Mouse (Mus musculus) heart, adult 9 months (tissue): ENCODE measurements around the gene Sertad2.

Experiments used
- DNase-seq, 2 experiments: peaks; one replicate each; pipeline ENCODE4 v3.0.0; 2022; ENCODE audit warnings: low spot score in 2 of 2

Sertad2 gene

DNA sequence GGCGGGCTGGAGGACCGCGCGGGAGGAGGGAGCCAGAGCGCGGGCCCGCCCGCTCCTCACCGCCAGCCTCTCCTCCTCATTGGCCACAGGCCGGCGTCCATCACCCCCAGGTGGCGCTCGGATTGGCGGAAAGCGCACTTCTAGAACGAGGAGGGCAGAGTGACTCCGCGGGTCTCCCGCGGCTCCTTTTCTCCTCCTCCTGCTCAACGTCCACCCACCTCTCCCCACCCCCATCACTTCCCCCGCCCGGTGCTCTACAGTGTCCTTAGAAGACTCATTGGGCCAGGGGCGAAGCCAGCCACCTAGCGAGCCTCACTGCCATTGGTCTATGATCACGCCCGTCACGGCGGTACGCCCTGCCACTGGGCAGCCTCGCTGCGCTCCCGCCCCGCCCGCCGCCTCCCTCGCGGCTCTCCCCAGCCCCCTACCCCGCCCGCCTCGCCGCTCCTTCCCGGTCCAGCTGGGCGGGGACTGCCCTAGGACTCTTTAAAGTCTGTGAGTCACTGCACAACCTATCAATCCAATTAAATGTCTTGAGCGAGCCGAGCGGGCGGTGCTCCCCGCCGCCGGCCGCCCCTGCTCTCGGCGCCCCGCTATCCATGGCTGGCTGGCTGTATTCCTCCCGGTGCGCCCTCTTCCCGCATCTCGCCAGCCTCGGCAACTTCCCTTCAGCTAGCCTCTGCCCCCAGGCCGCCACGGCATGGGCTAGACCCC lies at the start of gene Sertad2:
TSS of gene Sertad2 (plus strand) at position 515 of the 714 bp plus-strand sequence.
- peak; percentile 99 for DNase-seq

- DNase-seq = no peak
Observed at GRCm38 (mm10) chr11:20493922-20494626, 49.0 kb upstream of the Sertad2 start.

- no peak for DNase-seq
Observed at GRCm38 (mm10) chr11:20500516-20500915, 42.5 kb upstream of the Sertad2 start.

DNA sequence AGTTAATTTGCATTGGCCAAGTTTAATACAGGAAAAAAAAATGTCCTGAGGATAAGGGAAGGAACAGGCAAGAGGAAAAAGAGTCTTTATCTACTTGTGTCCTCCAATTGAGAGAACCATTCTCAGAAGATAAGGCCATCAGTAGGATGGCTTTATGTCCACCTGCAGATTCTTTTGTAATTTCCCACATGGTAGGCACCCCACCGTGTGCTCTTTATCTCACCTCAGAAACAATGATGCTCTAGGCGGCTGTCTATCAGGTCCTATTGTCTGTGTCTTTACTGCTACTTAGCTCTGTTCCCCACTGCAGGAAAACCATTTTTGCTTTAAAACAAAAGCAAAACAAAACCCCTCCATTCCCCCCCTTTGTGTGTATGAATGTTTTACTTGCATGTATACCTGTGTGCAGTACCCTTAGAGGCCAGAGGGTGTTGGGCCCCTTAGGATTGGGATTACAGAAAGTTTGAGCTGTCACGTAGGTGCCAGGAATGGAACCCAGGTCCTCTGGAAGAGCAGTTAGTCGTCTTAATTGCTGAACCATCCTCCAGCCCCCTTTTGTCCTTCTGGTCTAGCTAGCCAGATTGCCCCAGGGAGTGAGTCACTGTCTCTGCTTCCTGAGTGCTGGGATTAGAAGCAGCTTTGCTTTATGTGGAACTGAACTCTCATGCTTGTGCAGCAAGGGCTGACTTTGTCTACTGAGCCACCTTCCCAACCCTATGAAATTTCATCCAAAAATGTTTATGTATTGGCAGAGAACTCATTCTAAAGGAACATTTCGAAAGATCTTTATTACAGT lies 41.7 kb upstream of the Sertad2 start:
- DNase-seq = no peak

DNA sequence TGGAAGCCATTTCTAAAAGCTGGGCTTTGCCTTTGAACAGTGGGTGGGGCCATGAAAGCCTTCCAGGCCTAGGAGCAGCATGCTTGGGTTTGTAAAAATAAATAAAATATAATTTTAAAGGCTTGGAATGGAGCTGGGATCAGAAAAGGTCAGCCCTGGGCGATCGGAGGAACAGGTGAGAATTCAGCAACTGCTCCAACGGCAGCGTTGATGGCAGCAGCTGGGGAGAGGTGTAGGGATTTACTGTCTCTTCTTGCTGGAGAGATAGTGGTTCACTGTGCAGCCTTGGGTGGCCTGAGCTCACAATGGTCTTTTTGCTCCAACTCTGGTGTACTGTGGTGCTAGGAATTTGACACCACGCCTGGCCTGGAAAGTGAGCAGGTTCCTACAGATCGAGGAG lies 29.5 kb upstream of the Sertad2 start:
- no peak for DNase-seq

GRCm38 (mm10) chr11:20514757-20515156 lies 28.3 kb upstream of the Sertad2 start:
- no peak for DNase-seq

DNA sequence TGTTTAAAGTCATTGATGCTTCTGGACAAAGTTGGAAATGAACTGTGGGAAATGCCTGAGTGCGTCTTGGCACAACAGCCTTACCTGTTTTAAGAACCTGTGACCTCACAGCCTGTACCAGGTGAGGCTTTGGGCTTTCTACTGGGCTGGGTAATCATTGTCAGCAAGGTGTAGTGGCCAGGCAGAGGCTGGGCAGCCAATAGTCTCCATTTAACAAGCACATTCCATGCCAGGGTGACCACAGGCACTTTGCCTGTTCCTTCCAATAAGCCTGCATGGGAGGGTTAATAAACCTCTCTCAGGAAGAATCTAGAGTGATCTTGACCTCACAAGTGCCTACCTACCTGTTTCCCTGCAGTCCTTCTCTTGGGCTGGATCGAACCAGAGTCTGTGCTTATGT lies 21.7 kb upstream of the Sertad2 start:
- DNase-seq = no peak

DNA sequence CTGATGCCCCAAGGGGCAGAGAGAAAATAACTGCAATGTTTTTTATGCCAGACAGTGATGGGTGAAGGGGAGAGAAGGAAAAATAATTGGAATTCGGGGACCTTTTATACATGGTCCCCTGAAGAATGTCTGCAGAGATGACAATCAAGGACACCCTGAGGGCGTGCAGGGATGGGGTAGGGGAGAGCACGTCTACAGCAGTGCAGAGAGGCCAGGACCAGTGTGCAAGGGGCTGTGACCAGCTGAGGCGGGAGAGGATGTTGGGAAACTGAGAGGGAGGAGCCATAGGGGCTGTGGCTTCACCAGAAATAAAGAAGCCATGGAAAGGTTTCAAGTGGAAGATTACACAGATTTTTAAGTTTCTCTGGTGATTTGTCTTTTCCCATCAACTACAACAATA lies 20.3 kb upstream of the Sertad2 start:
- DNase-seq = no peak

DNA sequence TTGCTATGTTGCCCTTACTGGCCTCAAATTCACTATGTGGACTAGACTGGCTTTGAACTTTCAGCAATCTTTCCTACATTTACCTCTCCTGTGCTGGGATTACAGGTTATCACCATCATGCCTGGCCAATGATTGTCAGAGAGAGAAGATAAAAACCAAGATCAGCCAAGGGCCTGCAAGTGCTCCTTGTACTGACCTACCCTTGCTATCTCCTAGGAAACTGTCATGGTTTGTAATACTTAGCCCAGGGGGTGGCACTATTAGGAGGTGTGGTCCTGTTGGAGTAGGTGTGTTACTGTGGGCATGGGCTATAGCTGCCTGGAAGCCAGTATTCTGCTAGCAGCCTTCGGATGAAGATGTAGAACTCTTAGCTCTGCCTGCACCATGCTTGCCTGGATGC lies 18.6 kb upstream of the Sertad2 start:
- DNase-seq = no peak

DNA sequence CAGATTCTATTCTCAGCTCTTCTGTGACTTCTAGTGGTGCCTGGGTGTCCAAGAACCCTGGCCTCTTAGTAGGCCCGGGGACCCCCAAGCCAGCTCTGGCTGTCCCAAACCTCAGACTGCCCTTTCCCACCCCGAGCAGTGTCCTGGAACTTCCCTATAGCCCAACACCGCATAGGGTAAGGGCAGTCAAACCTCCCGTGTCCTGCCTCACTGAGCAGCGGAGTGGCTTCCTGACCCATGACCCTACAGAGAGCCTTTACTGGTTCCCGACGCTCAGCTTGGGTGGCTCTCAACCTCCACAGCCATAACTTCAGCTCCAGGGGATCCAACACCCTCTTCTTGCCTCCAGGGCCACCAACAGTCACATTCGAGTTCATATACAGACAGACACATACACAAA lies 17.1 kb upstream of the Sertad2 start:
- no peak for DNase-seq

- DNase-seq = no peak
Observed at GRCm38 (mm10) chr11:20527901-20528300, 15.2 kb upstream of the Sertad2 start.

- no peak for DNase-seq
Observed at GRCm38 (mm10) chr11:20531682-20531991, 11.4 kb upstream of the Sertad2 start.

GRCm38 (mm10) chr11:20531992-20532881 lies 10.8 kb upstream of the Sertad2 start:
- peak; percentile 72 to 77 for DNase-seq

DNA sequence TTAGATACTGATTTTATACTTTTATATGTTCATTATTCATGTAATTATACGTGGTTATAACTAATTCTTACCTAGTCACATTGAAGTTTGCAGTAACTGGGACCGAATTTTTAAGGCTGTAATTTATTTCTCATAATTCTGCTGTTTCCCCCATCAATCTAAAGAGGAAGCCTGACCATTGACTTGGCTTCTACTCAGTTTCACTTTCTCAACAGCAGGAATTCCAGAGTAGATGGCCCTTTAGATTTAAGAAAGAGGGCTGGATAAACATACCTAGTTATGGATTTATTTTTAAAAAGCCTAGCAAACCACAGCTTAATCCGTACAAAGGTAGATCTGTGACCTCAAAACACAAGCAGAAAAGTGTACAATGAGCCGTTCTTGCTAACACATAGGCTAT lies 9.8 kb upstream of the Sertad2 start:
- no peak for DNase-seq

DNA sequence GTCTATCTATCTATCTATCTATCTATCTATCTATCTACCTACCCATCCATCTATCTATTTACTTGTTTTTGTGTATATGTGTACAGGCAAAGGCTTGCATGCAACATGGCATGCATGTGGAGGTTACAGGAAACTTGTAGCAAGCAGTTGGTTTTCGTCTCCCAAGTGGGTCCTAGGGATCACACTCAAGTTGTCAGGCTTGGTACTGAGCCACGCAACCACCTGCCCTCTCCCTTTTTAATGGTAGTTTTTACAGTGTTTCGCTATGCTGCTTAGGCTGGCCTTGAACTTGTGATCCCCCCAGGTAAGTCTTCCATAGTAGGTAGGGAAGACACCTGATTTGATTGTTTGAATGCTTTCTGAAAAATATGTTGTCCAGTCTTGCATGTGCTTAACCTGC lies 5.8 kb upstream of the Sertad2 start:
- no peak for DNase-seq

DNA sequence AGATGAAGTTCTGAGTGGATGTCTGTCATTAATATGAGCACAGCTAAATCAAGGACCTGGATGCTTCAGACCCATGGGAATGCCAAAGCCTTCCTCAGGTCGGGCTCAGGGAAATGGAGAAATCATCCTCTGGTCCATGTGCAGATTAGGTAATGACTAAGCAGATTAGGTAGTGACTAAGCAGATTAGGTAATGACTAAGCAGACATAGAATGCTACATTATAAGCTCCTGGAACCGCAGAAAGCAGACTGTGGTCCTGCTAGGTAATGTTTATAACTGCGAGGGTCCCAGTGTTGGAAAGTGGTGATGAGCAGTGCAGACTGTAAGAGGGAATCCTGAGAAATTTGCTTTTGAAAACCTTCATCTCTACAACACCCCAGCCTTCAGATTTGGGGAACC lies 4.6 kb upstream of the Sertad2 start:
- DNase-seq = no peak

DNA sequence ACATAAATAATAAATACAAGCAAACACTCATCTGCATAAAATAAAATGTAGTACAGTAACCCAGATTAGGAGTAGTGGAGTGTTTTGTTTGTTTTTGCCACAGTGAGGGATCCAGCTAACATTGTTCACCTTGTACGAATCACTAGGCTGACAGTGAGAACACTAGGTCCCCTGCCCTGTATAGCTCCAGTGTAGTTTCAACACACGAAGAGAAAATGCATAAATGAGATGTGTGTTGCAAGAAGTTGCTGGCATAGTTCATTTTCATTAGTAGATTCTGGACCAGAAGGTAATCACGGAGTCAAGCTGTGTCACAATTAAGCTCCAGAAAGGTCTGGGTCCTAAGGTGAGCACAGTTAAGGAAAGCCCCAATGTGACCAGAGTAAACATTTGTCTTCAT lies 1.8 kb upstream of the Sertad2 start:
- no peak for DNase-seq

- DNase-seq = peak in 1 of 2 experiments; percentile 86
Observed at GRCm38 (mm10) chr11:20541995-20542637, 937 bp upstream of the Sertad2 start.

- DNase-seq = no peak
Observed at GRCm38 (mm10) chr11:20543453-20544120, 534 bp downstream of the Sertad2 start.

- DNase-seq = no peak
Observed at GRCm38 (mm10) chr11:20544376-20544775, 1.3 kb downstream of the Sertad2 start.
